Mouse (Mus musculus) midbrain, embryonic 16.5 days (tissue): ENCODE measurements at regions not wholly inside any gene's neighbourhood (a gene's known extent, or its start where the extent isn't known, plus 50 kb on each side); places are given as distances from the start of the nearest gene placed in this dataset.

Experiments used
- ATAC-seq: fragments of 200-750 bp; cut with Nextera tagmentation; 2 replicates; pipeline ENCODE4 v1.8.0; 2017; ENCODE audit warnings: moderate TSS enrichment
- H3K27ac ChIP-seq: fragments of 300-500 bp; sonication (generic); 2 replicates; pipeline ENCODE4 v1.5.1; 2014; ENCODE audit warnings: mild to moderate bottlenecking, low read length, mixed read lengths
- H3K27me3 ChIP-seq: fragments of 300-500 bp; sonication (generic); 2 replicates; pipeline ENCODE4 v1.6.1; 2014; ENCODE audit warnings: low read depth, low read length, mixed read lengths; ENCODE audit not compliant: control insufficient read depth, insufficient read depth
- H3K36me3 ChIP-seq: fragments of 300-500 bp; sonication (generic); 2 replicates; pipeline ENCODE4 v1.6.1; 2014; ENCODE audit warnings: mild to moderate bottlenecking, low read length, moderate library complexity, mixed read lengths; ENCODE audit not compliant: control insufficient read depth, insufficient read depth
- H3K4me1 ChIP-seq: fragments of 300-500 bp; sonication (generic); 2 replicates; pipeline ENCODE4 v1.6.1; 2014; ENCODE audit warnings: mild to moderate bottlenecking, low read length, mixed read lengths; ENCODE audit not compliant: control insufficient read depth, insufficient read depth
- H3K4me2 ChIP-seq: fragments of 300-500 bp; sonication (generic); 2 replicates; pipeline ENCODE4 v1.6.1; 2014; ENCODE audit warnings: mild to moderate bottlenecking, low read length, mixed read lengths
- H3K4me3 ChIP-seq: fragments of 300-500 bp; sonication (generic); 2 replicates; pipeline ENCODE4 v1.5.1; 2014; ENCODE audit warnings: low read depth, mild to moderate bottlenecking, low read length, moderate library complexity, mixed read lengths
- H3K9ac ChIP-seq: fragments of 300-500 bp; sonication (generic); 2 replicates; pipeline ENCODE4 v1.6.1; 2014; ENCODE audit warnings: low read depth, low read length, mixed read lengths
- H3K9me3 ChIP-seq: fragments of 300-500 bp; sonication (generic); replicated peaks from 2 replicates; pipeline ENCODE4 v1.6.1; 2014; ENCODE audit warnings: mild to moderate bottlenecking, low read length, mixed read lengths; ENCODE audit not compliant: control insufficient read depth, poor library complexity, severe bottlenecking
- WGBS: fragments of 180-500 bp; shearing (Covaris S2); extraction: QIAGEN DNeasy Blood & Tissue Kit; methylation state at CpG from one replicate; pipeline ENCODE4 v1.1.7; 2014; 5-methylcytosine and 5-hydroxymethylcytosine counted together

DNA sequence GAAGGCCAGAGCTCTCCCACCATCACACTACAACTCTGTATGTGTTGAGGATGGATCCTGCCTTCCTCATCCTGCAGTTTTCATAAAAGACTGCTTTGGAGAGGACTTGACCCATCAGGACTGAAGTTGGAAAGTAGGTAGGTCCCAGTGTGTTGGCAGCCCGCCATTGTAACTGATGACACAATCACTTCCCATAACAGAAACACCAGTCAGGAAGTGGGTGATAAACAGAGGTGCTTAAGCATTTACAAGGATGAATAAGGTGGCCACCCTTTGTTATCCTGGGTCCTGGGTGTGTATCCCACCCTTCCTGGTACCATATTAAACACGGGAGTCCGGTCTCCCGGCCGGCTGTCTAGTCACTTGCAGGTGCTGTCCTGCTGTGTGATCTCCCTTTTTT, 118.3 kb downstream of the Snx10 start:
- H3K36me3 ChIP-seq = no peaks in the 10 kb centered on the region
- WGBS = 95% methylated on average over 5 of the region's 5 CpGs
- ATAC-seq = no peak

GRCm38 (mm10) chr6:51648813-51649212, 125.1 kb downstream of the Snx10 start:
- H3K27me3 ChIP-seq = no peaks in the 10 kb centered on the region
- no peak overlapping the region for H3K4me2 ChIP-seq
- no peak overlapping the region for H3K9ac ChIP-seq
- no peak; the same call in 1 of the 2 replicates for ATAC-seq
- 60% methylated on average over 7 of the region's 7 CpGs for WGBS
- no peaks in the 10 kb centered on the region for H3K9me3 ChIP-seq
- H3K4me1 ChIP-seq = no peaks in the 10 kb centered on the region
- H3K4me3 ChIP-seq = no peak overlapping the region
- no peak overlapping the region; the same call in 1 of the 2 replicates for H3K27ac ChIP-seq
- no peaks in the 10 kb centered on the region for H3K36me3 ChIP-seq

More for the DNA sequence above, 118.3 kb downstream of the Snx10 start:
- Histone ChIP-seq H3K27ac (no peak overlapping the region), H3K9ac (no peak overlapping the region), H3K4me2 (no peak overlapping the region), H3K4me3 (no peak overlapping the region), H3K27me3 (no peaks in the 10 kb centered on the region), H3K9me3 (no peaks in the 10 kb centered on the region), H3K4me1 (peaks cover 4% of the 10 kb centered on the region; the same call in 1 of the 2 replicates)

- 89% methylated on average over 8 of the region's 8 CpGs for WGBS
- Histone ChIP-seq H3K27me3 (no peaks in the 10 kb centered on the region), H3K36me3 (no peaks in the 10 kb centered on the region), H3K9ac (no peak overlapping the region), H3K4me2 (no peak overlapping the region), H3K9me3 (no peaks in the 10 kb centered on the region), H3K27ac (no peak overlapping the region), H3K4me3 (no peak overlapping the region), H3K4me1 (peaks cover 23% of the 10 kb centered on the region)
- no peak for ATAC-seq
These were observed 130.1 kb downstream of the Snx10 start for GRCm38 (mm10) chr6:51653753-51654152.

DNA sequence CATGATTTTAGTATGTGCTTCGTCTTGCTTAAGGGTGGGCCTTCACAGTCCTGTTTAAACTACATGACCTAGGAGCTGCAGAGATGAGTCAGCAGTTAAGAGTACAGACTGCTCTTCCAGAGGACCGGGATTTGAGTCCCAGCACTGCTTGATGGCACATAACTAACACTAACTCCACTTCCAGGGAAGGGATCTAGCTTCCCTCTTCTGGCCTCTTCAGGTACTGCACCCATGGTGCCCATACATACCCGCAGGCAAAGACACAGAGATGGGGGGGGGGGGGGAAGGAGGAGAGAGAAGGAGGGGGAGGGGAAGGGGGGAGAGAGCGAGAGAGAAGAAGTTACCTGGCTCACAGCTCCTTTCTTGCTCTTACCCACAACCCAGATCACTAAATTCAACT, 131.3 kb downstream of the Snx10 start:
- no peak overlapping the region for H3K4me2 ChIP-seq
- no peaks in the 10 kb centered on the region for H3K27me3 ChIP-seq
- H3K27ac ChIP-seq = peak overlapping the region; percentile 61; the same call in 1 of the 2 replicates
- H3K9me3 ChIP-seq = no peaks in the 10 kb centered on the region
- H3K4me3 ChIP-seq = no peak overlapping the region
- WGBS = 95% methylated on average over 3 of the region's 4 CpGs
- ATAC-seq = no peak
- H3K36me3 ChIP-seq = no peaks in the 10 kb centered on the region
- peaks cover 23% of the 10 kb centered on the region for H3K4me1 ChIP-seq
- no peak overlapping the region for H3K9ac ChIP-seq

- ATAC-seq = no peak
These were observed 132.4 kb downstream of the Snx10 start for GRCm38 (mm10) chr6:51656078-51656477.

DNA sequence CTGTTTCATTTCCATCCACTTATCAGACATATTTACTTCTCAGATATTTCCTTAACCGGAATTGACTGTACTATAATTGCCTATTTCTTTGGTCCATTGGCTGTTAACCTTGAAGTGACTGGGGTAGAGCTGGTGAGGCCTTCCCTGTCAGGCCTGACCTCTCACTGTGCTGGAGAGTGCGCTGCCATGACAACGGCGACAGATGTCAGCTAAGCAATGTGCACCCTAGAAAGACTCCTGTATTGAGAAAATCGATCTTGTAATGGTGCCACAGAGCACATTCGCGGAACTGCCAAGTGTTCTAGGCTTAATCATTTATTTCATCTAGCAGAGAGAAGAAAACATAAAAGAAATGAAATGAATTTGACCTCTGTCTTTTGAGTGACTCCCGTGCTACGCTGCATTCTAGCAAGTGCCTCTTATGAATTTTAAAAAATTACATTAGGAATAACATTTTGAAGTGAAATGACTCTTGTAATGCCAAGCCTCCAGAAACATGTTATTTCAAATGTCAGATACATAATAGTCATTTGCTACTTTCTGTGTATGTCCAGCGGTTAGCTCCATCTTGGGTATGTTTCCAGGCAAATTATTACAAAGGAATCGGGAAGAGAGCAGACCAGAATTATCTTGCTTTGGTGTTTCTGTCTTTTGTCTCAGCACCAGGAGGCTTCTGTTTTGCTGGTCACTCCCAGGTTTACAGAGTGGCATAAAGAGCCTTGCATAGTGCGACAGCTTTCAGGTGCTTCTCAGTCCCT, 133.4 kb downstream of the Snx10 start:
- H3K9ac ChIP-seq = no peak overlapping the region
- H3K4me1 ChIP-seq = peaks cover 23% of the 10 kb centered on the region
- 15% methylated on average over 12 of the region's 12 CpGs for WGBS
- no peaks in the 10 kb centered on the region for H3K27me3 ChIP-seq
- peak; percentile 79; the same call in 1 of the 2 replicates for ATAC-seq
- H3K4me2 ChIP-seq = no peak overlapping the region
- no peaks in the 10 kb centered on the region for H3K9me3 ChIP-seq
- H3K27ac ChIP-seq = peak overlapping the region; percentile 74
- H3K4me3 ChIP-seq = no peak overlapping the region
- H3K36me3 ChIP-seq = no peaks in the 10 kb centered on the region

More at GRCm38 (mm10) chr6:51656078-51656477, 132.4 kb downstream of the Snx10 start:
- H3K36me3 ChIP-seq = no peaks in the 10 kb centered on the region
- H3K9me3 ChIP-seq = no peaks in the 10 kb centered on the region
- H3K4me3 ChIP-seq = no peak overlapping the region
- WGBS = 41% methylated on average over 7 of the region's 7 CpGs
- peaks cover 23% of the 10 kb centered on the region for H3K4me1 ChIP-seq
- H3K27me3 ChIP-seq = no peaks in the 10 kb centered on the region
- no peak overlapping the region for H3K4me2 ChIP-seq
- H3K9ac ChIP-seq = no peak overlapping the region
- H3K27ac ChIP-seq = peak overlapping the region; percentile 54

DNA sequence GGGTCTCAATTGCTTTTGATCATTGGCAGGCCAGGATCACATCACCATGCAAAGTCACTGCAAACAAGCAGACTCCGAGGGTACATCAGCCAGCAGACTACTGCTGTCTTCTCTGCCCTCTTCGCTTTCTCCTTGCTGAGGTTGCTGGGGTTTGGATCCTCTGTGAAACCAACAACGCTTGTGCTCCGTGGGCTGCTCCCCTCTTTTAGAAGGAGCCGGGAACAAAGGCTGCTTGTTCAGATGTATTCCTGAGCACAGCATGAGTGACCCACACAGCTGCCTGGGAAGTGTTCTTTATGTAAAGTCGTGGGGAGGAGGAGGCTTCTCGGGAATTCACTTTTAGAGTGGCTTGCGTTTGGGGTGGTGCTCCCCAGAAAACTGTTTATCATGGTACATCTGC, 134.7 kb downstream of the Snx10 start:
- Histone ChIP-seq H3K9me3 (no peaks in the 10 kb centered on the region), H3K36me3 (no peaks in the 10 kb centered on the region), H3K4me2 (no peak overlapping the region), H3K9ac (no peak overlapping the region), H3K4me3 (no peak overlapping the region), H3K27me3 (no peaks in the 10 kb centered on the region), H3K4me1 (peaks cover 23% of the 10 kb centered on the region), H3K27ac (peak overlapping the region; percentile 74)
- WGBS = 6% methylated on average over 8 of the region's 8 CpGs
- ATAC-seq = no peak

DNA sequence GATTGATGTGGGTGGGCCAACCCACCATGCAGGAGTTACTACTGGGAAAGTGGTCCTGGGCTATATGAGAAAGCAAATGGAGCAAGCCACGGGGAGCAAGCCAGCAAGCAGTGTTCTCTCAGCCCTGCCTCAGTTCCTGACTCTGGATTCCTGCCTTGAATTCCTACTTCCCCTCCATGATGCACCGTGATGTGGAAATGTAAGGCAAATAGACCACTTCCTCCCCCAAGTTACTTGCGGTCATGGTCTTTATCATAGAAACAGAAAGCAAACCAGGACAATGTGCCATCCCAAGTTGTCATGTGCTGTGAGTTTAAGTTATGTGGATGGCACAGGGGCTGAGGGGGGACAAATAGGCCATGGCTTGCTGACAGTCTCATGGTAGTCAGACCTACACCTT, 139.5 kb downstream of the Snx10 start:
- no peaks in the 10 kb centered on the region for H3K27me3 ChIP-seq
- no peak for ATAC-seq
- no peak overlapping the region for H3K9ac ChIP-seq
- no peak overlapping the region for H3K27ac ChIP-seq
- WGBS = 89% methylated on average over 3 of the region's 3 CpGs
- no peak overlapping the region for H3K4me3 ChIP-seq
- H3K9me3 ChIP-seq = peaks cover 11% of the 10 kb centered on the region; the same call in 1 of the 2 replicates
- no peaks in the 10 kb centered on the region for H3K36me3 ChIP-seq
- H3K4me2 ChIP-seq = no peak overlapping the region
- H3K4me1 ChIP-seq = peaks cover 5% of the 10 kb centered on the region; the same call in 1 of the 2 replicates

- ATAC-seq = no peak
- Histone ChIP-seq H3K4me2 (no peak overlapping the region), H3K4me1 (no peaks in the 10 kb centered on the region), H3K9ac (no peak overlapping the region), H3K27me3 (no peaks in the 10 kb centered on the region), H3K36me3 (no peaks in the 10 kb centered on the region), H3K4me3 (no peak overlapping the region), H3K27ac (no peak overlapping the region), H3K9me3 (peaks cover 11% of the 10 kb centered on the region; the same call in 1 of the 2 replicates)
- 96% methylated on average over 5 of the region's 5 CpGs for WGBS
These were observed 140.3 kb downstream of the Snx10 start for GRCm38 (mm10) chr6:51664049-51664448.
